Mouse (Mus musculus): ENCODE results near the gene Gdpd3. TPM values are rescaled to one million over a fixed set of nuclear protein-coding genes. Genes with fewer than 3 reads are reported as not detected.
A peak's percentile ranks its signal among the peaks of the same experiment; 100 is the strongest.

The Gdpd3 gene
- total RNA-seq, 4 experiments from 2014 or later, result 4.4 to 7.9 (median 5.0) TPM

DNA sequence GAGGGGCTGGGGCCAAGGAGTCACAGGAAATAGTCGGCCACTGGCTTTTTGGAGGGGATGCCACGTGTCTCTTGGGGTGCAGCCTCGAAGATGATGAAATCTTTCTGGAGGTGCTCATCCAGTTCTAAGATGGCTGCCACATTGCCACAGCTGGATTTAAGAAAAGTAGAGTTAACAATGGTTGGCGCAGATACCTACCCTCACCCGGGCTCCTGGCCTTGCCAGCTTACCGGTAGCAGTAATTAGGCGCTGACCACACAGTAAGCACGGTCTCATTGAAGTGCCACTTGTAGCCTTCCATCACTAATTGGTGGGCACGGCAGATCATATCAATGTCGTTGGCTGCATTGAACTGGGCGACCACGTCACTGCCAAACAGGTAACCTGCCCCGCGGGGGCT lies 20.0 kb downstream of the Gdpd3 start:
- no peak for DNase-seq (ENCODE audit: low spot score in 2 of 2)

DNA sequence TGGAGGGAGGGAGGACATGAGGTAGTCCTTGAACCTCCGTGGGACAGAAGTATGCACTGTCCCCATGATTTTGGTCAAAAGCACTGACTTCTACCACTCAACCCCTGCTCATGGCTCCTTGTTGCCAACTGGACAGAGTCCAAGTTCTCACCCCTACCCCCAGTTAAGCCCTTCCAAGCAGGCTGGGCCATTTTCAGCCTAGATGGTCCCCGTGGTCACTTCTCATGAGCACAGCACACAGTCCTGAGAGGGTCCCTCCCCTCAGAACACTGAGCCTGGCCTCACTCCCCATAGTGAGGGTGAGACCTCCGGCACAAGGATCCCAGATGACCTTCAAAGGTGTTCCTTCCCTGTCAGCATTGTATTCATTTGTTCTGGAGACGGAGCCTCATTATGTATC lies 23.0 kb downstream of the Gdpd3 start:
- DNase-seq (ENCODE audit: low spot score in 2 of 2), result no peak

DNA sequence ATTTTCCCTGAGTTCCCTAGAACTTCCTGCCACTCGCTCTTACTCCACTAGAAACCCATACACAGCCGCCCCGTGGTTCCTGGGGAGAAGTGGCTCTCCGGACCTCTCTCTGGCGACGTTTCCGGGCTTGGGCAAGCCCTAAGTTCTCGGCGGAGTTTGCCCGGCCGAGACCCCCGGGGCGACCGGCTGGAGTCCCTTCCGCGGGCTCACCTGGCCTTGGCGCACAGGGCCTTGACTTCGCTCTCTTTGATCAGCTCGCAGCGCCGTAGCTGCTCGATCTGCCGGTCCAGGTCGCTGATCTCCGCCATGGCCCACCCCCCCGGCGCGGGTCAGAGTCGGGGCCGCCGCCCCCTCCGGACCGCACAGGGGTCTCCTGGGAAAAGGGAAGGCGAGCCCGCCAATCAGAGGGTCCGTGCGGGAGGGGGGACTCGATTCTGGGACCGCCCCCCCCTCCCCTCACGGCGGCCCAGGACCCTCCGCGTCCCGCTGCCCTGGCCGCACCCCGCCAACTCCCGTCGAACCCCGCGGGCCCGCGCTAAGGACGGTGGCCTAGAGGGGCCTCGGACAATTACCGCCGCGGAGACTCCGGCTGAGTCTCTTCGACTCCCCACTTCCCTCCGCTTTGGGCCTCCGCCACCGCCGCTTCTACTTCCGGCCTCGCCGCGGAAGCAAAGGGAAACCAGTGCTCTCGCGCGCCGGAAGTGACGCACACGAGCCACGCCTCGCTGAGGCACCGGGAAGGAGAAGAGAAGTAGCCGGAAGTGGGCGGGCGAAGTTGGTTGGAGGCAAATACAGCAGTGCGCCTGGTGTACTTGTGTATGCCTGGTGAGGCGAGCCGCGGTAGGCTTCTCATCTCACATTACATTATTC lies 26.0 kb downstream of the Gdpd3 start, which contains the start of gene Ppp4c:
TSS of gene Ppp4c (minus strand) at position 646 of the 870 bp plus-strand sequence.
- peak; percentile 94 to 96 for DNase-seq (ENCODE audit: low spot score in 2 of 2)

DNA sequence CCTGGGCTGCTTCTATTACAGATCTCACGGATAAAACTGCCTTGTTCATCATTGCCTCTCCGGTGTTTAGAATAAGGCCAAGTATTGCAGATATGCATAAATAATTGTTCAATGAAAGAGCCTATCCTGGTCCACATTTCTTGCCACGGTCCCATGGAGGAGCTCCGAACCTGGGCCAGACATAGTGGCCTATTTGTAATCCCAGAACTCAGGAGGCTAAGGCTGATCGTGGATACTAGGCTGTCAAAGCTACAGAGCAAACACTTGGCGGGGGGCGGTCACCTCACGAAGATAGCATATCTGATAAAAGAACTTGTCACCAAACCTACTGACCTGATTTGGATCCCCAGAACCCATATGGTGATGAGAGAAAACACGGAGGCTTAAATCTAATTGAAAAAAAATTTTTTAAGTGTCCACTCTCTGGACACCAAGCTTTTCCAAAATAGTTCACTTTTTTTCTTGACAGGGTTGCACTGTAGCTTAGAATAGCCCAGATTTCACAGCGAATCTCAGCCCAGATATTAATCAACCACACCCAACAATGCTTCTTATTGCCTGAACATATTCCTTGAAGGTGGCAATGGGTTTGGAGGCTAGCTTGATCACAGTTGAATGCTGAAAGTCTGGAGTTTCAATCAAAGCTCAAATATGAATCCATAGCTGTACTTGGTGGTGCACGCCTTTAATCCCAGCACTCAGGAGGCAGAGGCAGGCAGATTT lies 26.7 kb downstream of the Gdpd3 start:
- DNase-seq (ENCODE audit: low spot score in 2 of 2), result no peak

DNA sequence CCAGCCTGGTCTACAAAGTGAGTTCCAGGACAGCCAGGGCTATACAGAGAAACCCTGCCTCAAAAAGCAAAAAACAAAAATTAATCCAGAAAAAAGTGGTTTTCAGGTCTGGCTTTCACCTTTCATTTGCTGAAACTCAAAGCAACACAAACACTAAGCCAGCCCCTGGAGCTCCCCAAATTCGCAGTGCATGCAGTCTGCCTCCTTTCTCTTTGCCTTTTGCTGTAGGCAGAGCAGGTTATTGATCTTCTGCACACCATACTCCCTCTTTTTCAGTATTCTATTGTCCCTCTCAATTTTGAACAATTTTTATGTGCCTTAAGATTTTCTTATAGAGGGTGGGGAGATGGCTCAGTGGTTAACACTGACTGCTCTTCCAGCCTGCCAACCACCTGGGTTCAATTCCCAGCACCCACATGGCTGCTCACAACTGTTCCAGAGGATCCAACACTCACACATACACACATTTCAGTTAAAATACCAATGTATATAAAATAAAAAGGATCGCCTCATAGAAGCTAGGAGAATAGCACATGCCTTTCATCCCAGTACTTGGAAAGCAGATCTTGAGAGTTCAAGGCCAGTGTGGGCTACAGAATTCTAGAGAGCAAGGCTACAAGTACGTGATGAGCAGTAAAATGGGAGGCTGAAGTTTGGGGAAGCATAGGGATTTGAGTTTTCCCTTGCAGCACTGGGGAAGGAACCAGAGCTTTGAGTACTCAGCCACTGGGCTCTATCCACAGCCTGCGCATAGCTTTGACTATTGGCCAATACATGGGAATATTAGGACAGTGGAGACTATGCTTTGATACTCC lies 27.5 kb downstream of the Gdpd3 start:
- no peak for DNase-seq (ENCODE audit: low spot score in 2 of 2)

DNA sequence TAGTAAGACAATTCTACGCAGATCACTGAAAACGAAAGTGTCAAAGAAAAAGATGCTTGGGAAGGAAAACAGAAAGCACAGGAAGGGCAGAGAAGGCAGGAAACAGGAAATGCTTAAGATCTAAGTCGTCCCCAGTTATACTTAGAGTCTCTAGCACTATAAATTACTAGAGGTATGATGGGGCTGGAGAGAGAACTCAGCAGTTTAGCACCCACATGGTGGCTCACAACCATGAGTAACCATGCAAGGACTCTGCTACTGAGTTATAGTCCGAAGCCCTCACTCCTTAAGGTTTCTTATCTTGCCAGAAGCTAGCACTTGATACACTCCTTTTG lies 28.1 kb downstream of the Gdpd3 start:
- DNase-seq (ENCODE audit: low spot score in 2 of 2), result no peak

DNA sequence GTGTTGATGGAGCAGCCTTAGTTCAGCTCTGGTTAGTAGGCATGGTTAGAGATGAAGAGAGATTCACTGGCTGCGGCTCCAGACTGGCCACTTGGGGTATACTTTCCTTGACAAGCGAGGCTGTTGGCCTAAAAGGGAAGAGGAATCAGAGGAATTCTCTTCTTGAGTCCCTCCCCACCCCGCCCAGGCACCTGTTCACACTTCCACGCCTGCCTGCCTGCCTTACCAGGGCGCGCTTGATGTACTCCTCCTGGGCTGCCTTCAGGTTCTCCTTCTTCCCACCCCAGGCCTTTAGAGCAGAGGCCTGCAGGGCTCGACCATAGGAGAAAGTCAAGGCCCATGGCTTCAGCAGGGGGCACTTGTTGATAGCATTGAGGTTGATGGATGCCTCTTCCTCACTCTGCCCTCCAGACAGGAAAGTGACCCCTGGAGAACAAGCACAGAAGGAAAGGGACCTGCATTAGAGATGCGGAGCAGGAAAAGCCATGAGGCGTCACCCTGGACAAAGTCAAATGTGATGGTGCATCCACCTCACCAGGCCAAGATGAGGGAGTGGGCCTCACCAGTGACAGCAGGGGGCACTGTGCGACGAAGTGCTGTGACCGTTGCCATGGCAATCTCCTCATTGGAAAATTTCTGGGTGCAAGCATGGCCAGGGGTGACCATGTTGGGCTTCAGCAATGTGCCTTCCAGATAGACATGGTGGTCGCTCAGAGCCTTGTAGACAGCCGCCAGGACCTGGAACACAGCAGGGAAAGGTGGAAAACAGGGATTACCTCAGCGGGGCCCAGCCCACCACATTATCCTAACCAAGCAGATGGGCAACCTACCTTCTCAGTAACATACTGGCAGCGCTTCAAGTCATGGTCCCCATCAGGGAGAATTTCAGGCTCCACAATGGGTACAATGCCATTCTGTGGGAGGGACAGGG lies 29.5 kb downstream of the Gdpd3 start:
- DNase-seq (ENCODE audit: low spot score in 2 of 2), result no peak

DNA sequence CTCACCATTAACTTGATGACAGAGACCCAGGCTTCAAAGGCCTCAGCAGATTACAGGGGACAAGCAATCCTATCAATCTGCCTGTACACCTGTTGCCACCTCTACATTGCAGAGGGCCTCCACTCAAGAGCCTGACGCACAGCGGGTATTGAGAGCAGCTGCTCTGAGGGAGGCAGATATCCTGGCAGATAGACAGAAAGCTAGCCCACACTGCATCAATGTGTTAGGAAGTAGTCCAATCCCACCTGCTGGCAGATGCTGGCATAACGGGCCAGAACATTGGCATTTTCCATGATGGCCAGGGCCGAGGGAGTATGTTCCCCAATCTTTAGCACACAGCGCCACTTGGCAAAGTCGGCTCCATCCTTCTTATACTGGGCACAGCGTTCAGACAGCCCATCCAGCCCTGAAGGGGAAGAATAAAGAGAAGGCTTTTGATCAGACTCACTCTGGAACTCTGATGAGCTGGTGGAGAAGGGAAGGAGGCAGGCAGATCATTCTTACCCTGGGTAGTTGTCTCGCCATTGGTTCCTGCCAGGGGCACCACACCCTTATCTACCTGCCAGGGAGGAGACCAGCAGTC lies 30.3 kb downstream of the Gdpd3 start:
- peak; percentile 77 for DNase-seq (ENCODE audit: low spot score in 2 of 2)

DNA sequence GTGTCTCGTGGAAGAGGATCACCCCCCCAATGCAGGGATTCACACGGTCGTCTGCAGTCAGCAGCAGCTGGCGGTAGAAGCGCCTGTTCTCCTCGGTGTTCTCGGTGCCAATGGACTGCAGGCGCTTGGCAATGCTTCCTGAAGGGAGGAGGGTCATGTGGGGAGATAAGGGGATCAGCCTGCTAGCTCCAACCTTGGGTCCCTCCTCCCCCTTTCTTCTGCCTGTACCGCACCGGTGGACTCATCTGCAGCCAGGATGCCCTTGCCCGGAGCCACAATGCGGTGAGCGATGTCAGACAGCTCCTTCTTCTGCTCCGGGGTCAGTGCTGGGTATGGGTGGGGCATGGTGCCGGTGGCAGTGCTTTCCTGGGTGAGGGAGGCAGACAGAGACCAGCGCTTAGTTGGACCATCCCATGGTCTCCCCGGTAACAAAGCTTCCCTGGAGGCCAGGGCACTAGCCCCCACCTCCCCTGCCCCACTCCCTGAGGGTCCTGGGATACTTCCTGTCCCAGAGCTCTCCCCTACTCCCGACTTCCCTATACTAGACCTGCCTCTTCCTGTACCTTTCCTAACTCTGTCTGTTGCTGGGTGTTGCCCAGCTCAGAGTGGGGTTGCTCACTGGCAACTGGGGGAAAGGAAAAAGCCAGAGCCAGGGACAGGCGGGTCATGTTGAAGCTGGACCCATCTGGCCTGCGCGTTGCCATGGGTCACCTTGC lies 31.4 kb downstream of the Gdpd3 start, which contains the start of gene Fam57b:
TSS of gene Fam57b (plus strand) at position 258 of the 716 bp plus-strand sequence.
- no peak for DNase-seq (ENCODE audit: low spot score in 2 of 2)

DNA sequence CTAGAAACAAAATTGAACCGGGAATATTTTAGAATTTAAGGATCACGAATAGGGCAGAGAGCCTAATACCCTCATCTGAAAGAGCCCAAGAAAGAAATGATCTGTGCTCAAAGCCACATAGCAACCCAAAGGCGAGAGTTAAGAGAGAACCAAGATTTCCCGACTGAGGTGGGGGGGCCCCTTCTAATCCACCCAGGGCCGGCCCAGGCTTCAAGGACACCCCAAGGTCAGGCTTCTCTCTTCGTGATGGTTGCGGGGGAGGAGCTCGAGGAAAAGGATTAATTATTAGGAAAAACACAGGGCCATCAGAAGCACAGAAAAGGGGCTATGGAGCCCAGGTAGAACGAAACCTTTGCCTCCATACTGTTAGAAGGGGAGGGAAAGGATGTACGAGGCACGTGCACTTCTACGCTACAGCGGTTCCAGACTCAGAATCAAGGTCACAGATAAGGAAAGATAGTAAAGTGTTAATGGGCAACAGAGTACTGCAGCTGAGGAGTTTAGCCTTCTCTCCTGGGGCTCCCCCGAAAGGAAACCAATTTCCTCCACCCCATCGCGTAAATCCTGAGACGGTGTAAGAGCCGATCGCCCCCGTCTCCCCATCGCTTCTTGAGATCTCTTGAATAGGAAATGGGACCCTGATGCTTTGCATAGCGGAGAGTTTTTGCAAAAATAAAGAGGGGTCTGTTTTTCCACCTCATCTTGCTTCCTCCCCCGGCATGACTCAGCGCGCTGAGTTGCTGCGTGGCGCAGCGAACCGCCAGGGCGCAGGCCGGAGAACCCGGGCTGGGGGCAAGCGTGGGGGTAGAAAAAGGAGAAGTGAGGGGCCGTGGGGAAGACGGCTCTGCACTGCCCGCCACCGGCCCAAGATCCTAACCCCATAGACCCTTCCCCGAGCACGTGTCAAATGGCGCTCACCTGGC lies 32.3 kb downstream of the Gdpd3 start:
- no peak for DNase-seq (ENCODE audit: low spot score in 2 of 2)

DNA sequence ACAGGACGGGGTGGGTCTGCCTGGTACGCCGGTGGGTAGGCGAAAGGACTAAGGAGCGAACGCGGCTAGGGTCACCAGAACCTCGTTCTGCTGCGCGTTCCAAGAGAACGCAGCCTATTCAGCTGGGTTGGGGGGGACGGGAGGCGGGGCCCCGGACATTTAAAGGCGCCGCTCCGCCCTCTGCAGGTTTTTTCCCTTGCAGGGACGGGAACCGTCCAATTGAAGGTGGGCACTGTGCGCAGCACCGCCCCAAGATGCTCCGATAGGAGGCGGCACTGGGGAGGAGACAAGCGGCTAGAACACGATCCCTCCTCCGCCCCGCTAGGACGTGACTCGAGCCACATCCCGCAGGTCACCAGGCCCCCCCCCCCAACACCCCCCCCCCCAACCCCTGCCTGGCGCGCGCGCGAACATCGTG lies 32.9 kb downstream of the Gdpd3 start:
- peak; percentile 97 to 98 for DNase-seq (ENCODE audit: low spot score in 2 of 2)

DNA sequence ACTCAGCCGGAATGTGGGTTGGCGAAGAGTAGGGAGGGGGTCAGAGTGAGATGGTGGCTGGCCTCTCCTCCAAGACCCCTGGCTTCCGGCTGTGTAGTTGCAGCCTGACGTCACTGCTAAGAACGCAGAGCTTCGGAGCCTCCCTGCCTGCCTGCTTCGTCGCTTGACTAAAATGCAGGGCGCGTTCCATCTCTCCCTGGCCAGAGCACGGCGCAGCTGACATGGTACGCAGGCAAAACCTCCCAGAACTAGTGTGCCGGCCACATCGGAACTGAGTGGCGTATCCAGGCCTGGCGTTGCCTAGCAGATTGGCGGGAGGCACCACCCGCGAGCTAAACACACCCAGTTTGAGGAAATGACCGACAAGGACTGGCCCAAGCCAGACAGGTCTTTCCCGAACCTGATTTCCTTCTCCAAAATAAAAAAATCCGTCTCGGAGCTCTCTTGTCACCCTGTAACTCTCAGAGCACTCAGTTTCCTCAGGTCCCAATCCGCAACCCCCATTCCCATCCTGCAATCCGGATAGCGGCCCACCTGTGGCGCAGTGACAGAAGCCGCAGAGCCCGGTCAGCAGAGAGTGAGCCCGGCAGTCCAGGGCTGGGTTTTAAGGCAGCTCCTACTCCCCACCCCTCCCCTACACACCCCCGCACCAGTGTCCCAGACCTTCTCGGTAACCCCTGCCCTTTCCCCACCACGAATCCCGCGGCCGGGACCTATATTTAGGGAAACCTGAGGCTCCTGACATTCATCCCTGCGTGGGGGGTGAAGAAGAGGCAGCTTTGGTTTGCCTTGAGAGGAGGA lies 33.5 kb downstream of the Gdpd3 start:
- peak in 1 of 2 experiments; percentile 87 for DNase-seq (ENCODE audit: low spot score in 2 of 2)

DNA sequence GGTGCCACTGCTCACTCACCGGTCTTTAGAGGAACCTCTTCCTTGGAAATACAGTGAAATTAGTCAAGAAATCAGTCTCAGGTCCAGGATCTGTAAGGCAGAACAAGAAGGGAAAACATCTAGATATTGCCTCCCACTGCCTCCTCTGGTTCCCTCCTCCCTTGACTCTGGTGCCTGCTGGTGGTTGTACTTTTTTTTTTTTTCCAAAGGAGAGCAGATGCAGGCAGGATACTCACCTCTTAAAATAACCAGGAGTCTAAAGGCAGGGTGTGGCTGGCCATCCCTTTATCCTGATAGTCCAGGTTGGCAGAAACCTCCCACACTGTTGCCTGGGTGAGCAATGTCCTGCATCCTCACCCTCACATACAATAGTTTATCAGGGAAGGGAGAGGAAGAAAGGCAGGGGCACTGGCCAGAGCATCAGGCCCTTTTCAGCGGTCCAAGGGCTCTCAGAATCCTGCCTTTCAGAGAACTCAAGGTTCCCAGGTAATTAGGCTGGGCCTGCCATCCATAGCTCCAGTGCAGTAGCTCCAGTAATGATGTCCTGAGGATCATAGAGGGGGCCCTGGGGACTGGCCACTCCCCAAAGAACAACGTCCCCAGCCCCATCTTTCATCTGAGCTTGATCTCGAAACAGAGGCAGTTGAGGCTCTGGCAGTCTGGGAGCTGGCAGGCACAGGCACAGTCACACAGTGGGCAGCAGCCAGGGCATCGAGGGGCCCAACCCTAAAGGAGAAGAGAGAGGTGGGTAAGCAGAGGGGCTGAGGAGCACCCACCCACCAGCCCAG lies 34.3 kb downstream of the Gdpd3 start:
- no peak for DNase-seq (ENCODE audit: low spot score in 2 of 2)

DNA sequence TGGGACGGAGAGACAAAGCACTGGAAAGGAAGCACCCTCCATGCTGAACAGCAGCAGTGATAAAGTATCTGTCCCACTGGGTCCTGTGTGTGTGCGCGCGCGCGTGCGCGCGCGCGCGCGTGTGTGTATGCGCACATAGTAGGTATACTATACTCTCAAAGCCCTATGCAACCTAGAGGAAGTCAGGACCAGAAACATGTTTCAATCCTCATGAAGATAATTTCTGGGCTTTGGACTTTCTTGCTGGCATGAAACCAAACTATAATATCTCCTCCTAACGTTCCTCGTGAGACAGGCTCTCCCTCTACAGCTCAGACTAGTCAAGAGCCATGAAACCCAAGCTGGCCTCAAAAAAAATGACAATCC lies 34.9 kb downstream of the Gdpd3 start:
- no peak for DNase-seq (ENCODE audit: low spot score in 2 of 2)

DNA sequence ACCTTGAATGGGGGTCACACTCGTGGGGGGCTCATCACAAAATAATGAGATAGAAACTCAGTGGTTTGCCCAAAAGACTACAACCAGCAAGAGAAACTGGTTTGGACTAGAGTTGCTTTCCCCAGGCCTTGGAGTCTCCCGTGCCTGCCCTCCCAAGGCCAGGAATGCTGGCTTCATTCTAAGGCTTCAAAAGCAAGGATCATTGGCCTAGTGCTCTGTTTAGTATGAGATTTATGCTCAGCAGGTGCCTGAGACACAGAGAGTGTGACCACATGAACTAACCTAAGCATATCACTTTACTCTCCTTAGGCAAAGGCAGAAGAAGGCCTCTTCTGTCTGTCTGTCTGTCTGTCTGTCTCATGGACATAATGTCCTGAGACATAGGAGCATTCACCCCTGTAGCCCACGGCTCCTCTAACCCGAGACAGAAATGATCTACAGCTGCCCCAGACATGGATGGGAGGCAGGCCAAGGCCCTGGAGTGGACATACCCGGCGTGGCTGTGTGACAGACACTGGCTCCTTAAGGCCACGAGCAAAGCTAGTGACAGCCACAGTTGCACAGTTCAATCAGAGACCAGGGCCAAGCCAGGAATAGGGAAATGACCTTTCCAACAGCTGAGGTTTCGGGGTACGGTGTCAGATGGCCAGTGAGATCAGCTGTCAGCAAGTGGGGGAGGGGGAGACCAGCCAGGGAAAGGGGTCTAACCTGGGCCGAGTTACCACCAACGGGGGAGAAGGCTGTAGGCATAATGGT lies 36.2 kb downstream of the Gdpd3 start:
- DNase-seq (ENCODE audit: low spot score in 2 of 2), result no peak

DNA sequence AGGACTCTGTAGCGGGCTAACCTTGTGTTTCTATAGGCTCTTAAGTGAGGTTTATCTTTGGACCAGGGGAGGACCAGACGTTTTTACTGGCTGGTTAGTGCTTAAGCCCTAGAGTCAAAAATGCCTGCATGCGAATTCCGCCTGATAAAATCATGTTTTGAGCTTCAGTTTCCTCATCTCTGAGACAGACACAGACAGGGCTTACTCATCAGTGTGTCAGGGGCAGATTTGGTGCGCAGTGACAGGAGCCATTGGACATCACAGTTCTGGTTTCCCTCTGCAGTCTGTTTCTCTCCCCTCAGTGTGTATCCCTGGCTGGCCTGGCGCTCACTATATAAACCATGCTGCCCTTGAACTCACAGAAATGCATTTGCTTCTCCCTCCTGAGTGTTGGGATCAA lies 37.0 kb downstream of the Gdpd3 start:
- no peak for DNase-seq (ENCODE audit: low spot score in 2 of 2)

All from layer of hippocampus, adult 8-10 months (tissue).